Mouse (Mus musculus) CH12.LX (cell line): ENCODE results near the gene Galnt9.

ENCODE experiments used
- CHD2 ChIP-seq: IDR thresholded peaks from 2 replicates; pipeline ENCODE4 v1.6.1; 2011; ENCODE audit warnings: low read length, improper control_type of control experiment
- ELF1 ChIP-seq: IDR thresholded peaks from 2 replicates; pipeline ENCODE4 v1.6.1; 2014; ENCODE audit warnings: low read depth, mild to moderate bottlenecking, inconsistent platforms, low read length, improper control_type of control experiment
- EP300 ChIP-seq: IDR thresholded peaks from 2 replicates; pipeline ENCODE4 v1.6.1; 2011; ENCODE audit warnings: low read length, improper control_type of control experiment
- HCFC1 ChIP-seq: IDR thresholded peaks from 2 replicates; pipeline ENCODE4 v1.6.1; 2012; ENCODE audit warnings: low read depth, mild to moderate bottlenecking, inconsistent platforms, low read length, improper control_type of control experiment
- MAFK ChIP-seq: IDR thresholded peaks from 2 replicates; pipeline ENCODE4 v1.6.1; 2011; ENCODE audit warnings: low read length, improper control_type of control experiment; ENCODE audit not compliant: insufficient replicate concordance
- POLR2A ChIP-seq: IDR thresholded peaks from 2 replicates; pipeline ENCODE4 v1.6.1; 2011; ENCODE audit warnings: low read depth, mild to moderate bottlenecking, improper control_type of control experiment, low read length
- ZMIZ1 ChIP-seq: IDR thresholded peaks from 2 replicates; pipeline ENCODE4 v1.6.1; 2012; ENCODE audit warnings: low read depth, mild to moderate bottlenecking, inconsistent platforms, low read length, improper control_type of control experiment

- TF ChIP-seq HCFC1: no peak
- TF ChIP-seq EP300: no peak
- TF ChIP-seq MAFK: no peak
- no peak for TF ChIP-seq POLR2A
- TF ChIP-seq CHD2: no peak
- TF ChIP-seq ELF1: no peak
- no peak for TF ChIP-seq ZMIZ1
Observed at GRCm38 (mm10) chr5:110635951-110636707, 92.0 kb downstream of the Galnt9 start.
